Mouse (Mus musculus): ENCODE results near the gene Entpd7. TPM values are rescaled to one million over a fixed set of nuclear protein-coding genes. Genes with fewer than 3 reads are reported as not detected.

The Entpd7 gene
- total and polyA plus RNA-seq, 2 experiments from 2014 or later, result 6.9 to 8.2 TPM

- 78% methylated on average over 5 of the region's 5 CpGs for WGBS
- Histone ChIP-seq H3K36me3 (ENCODE audit: insufficient read depth, low read length) (peaks cover 21% of the 10 kb centered on the region), H3K27me3 (ENCODE audit: insufficient read depth, low read length) (no peaks in the 10 kb centered on the region), H3K9ac (replicated peaks; ENCODE audit: low read length, poor library complexity, severe bottlenecking) (no peak overlapping the region), H3K9me3 (ENCODE audit: low read length) (no peaks in the 10 kb centered on the region), H3K27ac (ENCODE audit: low read depth, low read length) (no peak overlapping the region), H3K4me1 (ENCODE audit: insufficient read depth, low read length) (no peaks in the 10 kb centered on the region), H3K4me3 (ENCODE audit: low read depth, low read length) (no peak overlapping the region), H3K4me2 (ENCODE audit: low read depth, low read length, poor library complexity, severe bottlenecking) (no peak overlapping the region)
- no peak for TF ChIP-seq CTCF (IDR thresholded peaks at IDR 0.05)
- ATAC-seq (ENCODE audit: low FRiP score) (no peak), DNase-seq (ENCODE audit: low spot score) (no peak)
These were observed 22.5 kb downstream of the Entpd7 start for GRCm38 (mm10) chr19:43711971-43712370.

DNA sequence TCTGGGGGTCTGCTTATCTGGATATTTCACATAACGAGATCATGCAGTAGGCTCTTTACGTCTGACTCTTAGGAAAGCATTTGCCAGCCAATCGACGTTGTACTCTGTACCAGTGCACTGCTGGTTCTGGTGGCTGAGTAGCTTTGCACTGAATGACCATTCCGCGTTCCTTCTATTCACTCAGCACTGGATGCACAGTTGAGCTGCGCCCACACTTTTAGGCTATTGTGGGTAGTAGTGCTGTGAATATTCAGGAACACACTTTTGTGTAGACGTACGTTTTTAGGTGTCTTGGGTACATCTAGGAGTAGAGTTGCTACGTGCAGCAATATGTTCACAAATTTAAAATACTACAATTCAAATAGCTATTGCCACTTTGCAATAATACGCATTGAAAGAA lies 30.6 kb downstream of the Entpd7 start:
- H3K36me3 ChIP-seq (ENCODE audit: insufficient read depth, low read length), result peaks cover 48% of the 10 kb centered on the region
- DNase-seq (ENCODE audit: low spot score), result no peak

DNA sequence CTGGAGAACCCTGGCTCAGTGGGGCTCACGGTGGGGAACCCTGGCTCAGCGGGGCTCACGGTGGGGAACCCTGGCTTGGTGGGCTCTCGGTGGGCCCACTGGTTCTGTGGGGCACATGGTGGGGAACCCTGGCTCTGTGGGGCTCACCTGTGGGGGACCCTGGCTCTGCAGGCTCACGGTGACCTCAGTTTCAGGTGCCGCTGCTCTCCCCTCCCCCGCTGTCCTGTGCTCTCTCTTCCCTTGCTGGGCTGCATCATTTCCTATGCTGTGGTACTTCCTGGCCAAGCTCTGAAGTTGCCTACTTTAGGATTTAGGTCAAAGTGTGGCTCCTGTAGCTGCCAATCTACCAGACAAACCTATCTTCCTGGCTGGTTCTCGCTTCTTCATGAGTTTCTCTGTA lies 33.4 kb downstream of the Entpd7 start:
- 78% methylated on average over 8 of the region's 8 CpGs for WGBS
- Histone ChIP-seq H3K27ac (ENCODE audit: low read depth, low read length) (no peak overlapping the region), H3K4me3 (ENCODE audit: low read depth, low read length) (no peak overlapping the region), H3K4me2 (ENCODE audit: low read depth, low read length, poor library complexity, severe bottlenecking) (no peak overlapping the region), H3K27me3 (ENCODE audit: insufficient read depth, low read length) (no peaks in the 10 kb centered on the region), H3K9ac (replicated peaks; ENCODE audit: low read length, poor library complexity, severe bottlenecking) (no peak overlapping the region), H3K9me3 (ENCODE audit: low read length) (no peaks in the 10 kb centered on the region), H3K4me1 (ENCODE audit: insufficient read depth, low read length) (no peaks in the 10 kb centered on the region), H3K36me3 (ENCODE audit: insufficient read depth, low read length) (peaks cover 60% of the 10 kb centered on the region)
- no peak for TF ChIP-seq CTCF (IDR thresholded peaks at IDR 0.05)
- DNase-seq (ENCODE audit: low spot score), result no peak
- ATAC-seq (ENCODE audit: low FRiP score), result no peak

More for the DNA sequence above, 30.6 kb downstream of the Entpd7 start:
- H3K27ac ChIP-seq (ENCODE audit: low read depth, low read length), result no peak overlapping the region
- no peaks in the 10 kb centered on the region for H3K27me3 ChIP-seq (ENCODE audit: insufficient read depth, low read length)
- H3K4me1 ChIP-seq (ENCODE audit: insufficient read depth, low read length), result no peaks in the 10 kb centered on the region
- H3K4me2 ChIP-seq (ENCODE audit: low read depth, low read length, poor library complexity, severe bottlenecking), result no peak overlapping the region
- no peak overlapping the region for H3K4me3 ChIP-seq (ENCODE audit: low read depth, low read length)
- no peak for TF ChIP-seq CTCF (IDR thresholded peaks at IDR 0.05)
- WGBS, result 94% methylated on average over 11 of the region's 11 CpGs
- H3K9me3 ChIP-seq (ENCODE audit: low read length), result no peaks in the 10 kb centered on the region
- no peak for ATAC-seq (ENCODE audit: low FRiP score)
- no peak overlapping the region for H3K9ac ChIP-seq (replicated peaks; ENCODE audit: low read length, poor library complexity, severe bottlenecking)

DNA sequence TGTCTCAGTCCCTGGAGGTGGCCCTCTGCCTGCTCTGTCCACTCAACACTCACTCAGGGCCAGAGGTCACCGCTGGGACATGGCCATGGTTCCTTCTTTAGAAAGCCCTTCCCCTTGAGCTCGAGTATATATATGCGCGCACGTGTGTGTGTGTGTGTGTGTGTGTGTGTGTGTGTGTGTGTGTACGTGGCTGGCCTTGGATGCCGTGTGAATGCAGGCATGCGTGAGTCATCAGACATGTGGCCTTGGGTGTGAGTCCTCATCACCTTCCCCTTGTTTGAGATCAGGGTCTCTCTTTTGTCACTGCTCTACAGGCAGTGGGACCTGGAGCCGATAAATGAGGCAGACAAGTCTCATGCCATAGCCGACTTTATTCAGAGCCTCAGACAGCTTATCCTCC lies 34.0 kb downstream of the Entpd7 start:
- ATAC-seq (ENCODE audit: low FRiP score) (no peak), DNase-seq (ENCODE audit: low spot score) (no peak)
- Histone ChIP-seq H3K4me3 (ENCODE audit: low read depth, low read length) (no peak overlapping the region), H3K36me3 (ENCODE audit: insufficient read depth, low read length) (peaks cover 60% of the 10 kb centered on the region), H3K4me1 (ENCODE audit: insufficient read depth, low read length) (no peaks in the 10 kb centered on the region), H3K27me3 (ENCODE audit: insufficient read depth, low read length) (no peaks in the 10 kb centered on the region), H3K9me3 (ENCODE audit: low read length) (no peaks in the 10 kb centered on the region), H3K4me2 (ENCODE audit: low read depth, low read length, poor library complexity, severe bottlenecking) (no peak overlapping the region), H3K9ac (replicated peaks; ENCODE audit: low read length, poor library complexity, severe bottlenecking) (no peak overlapping the region), H3K27ac (ENCODE audit: low read depth, low read length) (no peak overlapping the region)
- whole genome bisulfite sequencing, result 82% methylated on average over 10 of the region's 10 CpGs
- no peak for TF ChIP-seq CTCF (IDR thresholded peaks at IDR 0.05)

- ATAC-seq (ENCODE audit: low FRiP score) (no peak), DNase-seq (ENCODE audit: low spot score) (no peak)
- Histone ChIP-seq H3K36me3 (ENCODE audit: insufficient read depth, low read length) (peaks cover 58% of the 10 kb centered on the region), H3K27me3 (ENCODE audit: insufficient read depth, low read length) (no peaks in the 10 kb centered on the region), H3K4me3 (ENCODE audit: low read depth, low read length) (no peak overlapping the region), H3K27ac (ENCODE audit: low read depth, low read length) (no peak overlapping the region), H3K9me3 (ENCODE audit: low read length) (no peaks in the 10 kb centered on the region), H3K9ac (replicated peaks; ENCODE audit: low read length, poor library complexity, severe bottlenecking) (no peak overlapping the region), H3K4me2 (ENCODE audit: low read depth, low read length, poor library complexity, severe bottlenecking) (no peak overlapping the region), H3K4me1 (ENCODE audit: insufficient read depth, low read length) (no peaks in the 10 kb centered on the region)
- 93% methylated on average over 20 of the region's 20 CpGs for WGBS
- TF ChIP-seq CTCF (IDR thresholded peaks at IDR 0.05), result no peak
These were observed 34.7 kb downstream of the Entpd7 start for GRCm38 (mm10) chr19:43724194-43724593.

DNA sequence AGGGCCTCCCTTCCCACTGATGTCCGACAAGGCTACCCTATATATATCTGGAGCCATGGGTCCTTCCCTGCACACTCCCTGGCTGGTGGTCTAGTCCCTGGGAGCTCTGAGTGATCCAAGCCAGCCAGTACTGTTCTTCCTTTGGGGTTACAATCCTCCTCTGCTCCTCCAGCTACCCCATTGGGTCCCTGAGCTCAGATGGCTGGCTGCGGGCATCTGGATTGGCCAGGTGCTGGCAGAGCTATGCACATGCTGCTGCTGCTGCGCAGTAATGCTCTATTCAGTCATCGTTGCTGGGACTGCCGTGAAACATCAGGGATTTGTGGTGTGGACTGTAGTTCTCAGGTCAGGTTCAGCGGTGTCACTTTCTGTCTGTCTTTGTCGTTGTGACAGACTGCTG lies 35.3 kb downstream of the Entpd7 start:
- H3K4me3 ChIP-seq (ENCODE audit: low read depth, low read length), result no peak overlapping the region
- no peaks in the 10 kb centered on the region for H3K27me3 ChIP-seq (ENCODE audit: insufficient read depth, low read length)
- no peak overlapping the region for H3K4me2 ChIP-seq (ENCODE audit: low read depth, low read length, poor library complexity, severe bottlenecking)
- TF ChIP-seq CTCF (IDR thresholded peaks at IDR 0.05), result no peak
- H3K27ac ChIP-seq (ENCODE audit: low read depth, low read length), result no peak overlapping the region
- H3K9ac ChIP-seq (replicated peaks; ENCODE audit: low read length, poor library complexity, severe bottlenecking), result no peak overlapping the region
- H3K36me3 ChIP-seq (ENCODE audit: insufficient read depth, low read length), result peaks cover 58% of the 10 kb centered on the region
- no peaks in the 10 kb centered on the region for H3K4me1 ChIP-seq (ENCODE audit: insufficient read depth, low read length)
- 89% methylated on average over 7 of the region's 7 CpGs for WGBS
- no peak for DNase-seq (ENCODE audit: low spot score)
- no peak for ATAC-seq (ENCODE audit: low FRiP score)
- H3K9me3 ChIP-seq (ENCODE audit: low read length), result no peaks in the 10 kb centered on the region

Data from midbrain, postnatal 0 days (tissue).